Mouse (Mus musculus): ENCODE results near the gene Chst11. TPM values are rescaled to one million over a fixed set of nuclear protein-coding genes. Genes with fewer than 3 reads are reported as not detected.

Gene Chst11
- polyA plus RNA-seq, 1 experiment, result 4.3 TPM

DNA sequence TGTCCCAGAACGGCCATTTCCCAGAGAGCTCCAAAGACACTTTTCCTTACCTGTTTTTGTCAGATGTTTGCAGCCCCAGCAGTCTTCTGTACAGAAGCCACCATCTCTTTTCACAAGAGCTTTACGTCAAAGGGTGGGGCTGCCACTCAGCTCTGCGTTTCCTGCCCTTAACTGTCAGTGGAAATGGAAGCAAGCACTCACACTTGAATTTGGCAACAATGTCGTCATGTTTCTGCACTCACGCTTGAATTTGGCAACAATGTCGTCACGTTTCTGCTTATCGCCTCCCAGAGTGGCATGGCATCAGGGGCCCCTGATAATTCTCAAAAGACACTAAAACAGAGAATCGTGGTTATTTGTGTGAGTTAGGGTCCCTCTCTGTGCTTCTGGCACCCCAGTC lies 168.6 kb downstream of the Chst11 start:
- DNase-seq (ENCODE audit: low read depth, low spot score), result no peak
- 82% methylated on average over 9 of the region's 9 CpGs for WGBS

DNA sequence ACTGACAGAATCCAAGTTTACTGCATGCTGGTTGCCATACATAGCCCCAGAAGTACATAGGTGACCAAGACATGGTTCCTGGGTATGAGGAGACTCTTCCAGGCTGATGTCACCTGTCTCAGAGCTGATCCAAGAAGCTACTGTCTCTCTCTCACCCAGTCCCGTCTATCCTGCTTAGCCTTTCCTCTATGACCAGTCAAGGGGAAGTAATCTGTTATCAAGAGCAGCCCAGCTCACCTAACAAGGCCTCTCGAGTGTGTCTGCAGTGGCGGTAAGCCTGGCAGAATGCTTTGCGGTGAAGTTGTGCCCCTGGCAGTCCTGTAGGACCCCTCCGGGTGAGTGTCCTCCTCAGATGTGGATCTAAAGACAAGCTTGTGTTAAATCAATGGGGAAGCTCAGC lies 172.0 kb downstream of the Chst11 start:
- whole genome bisulfite sequencing, result 84% methylated on average over 5 of the region's 5 CpGs

DNA sequence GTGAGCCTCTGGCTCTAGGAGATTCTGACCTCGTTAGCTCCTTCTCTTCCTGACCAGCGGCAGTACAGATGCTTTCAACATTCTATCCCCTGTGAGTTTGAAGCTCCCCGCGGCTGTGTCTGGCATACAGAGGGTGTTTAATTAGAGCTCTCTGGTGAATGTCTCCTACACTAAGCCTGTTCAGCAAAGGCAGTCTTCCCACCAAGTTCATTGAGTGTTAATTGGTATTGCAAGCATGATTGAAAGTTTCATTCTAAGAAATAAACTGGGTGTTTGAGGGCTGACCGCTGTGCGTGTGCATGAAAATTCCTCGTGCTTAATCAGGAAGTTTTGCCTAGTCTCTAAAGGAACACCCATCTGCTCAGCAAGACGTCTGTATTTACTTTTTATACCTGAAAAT lies 173.0 kb downstream of the Chst11 start:
- DNase-seq (ENCODE audit: low read depth, low spot score), result no peak
- WGBS, result 81% methylated on average over 8 of the region's 8 CpGs

More for the DNA sequence above, 172.0 kb downstream of the Chst11 start:
- no peak for DNase-seq (ENCODE audit: low read depth, low spot score)

DNA sequence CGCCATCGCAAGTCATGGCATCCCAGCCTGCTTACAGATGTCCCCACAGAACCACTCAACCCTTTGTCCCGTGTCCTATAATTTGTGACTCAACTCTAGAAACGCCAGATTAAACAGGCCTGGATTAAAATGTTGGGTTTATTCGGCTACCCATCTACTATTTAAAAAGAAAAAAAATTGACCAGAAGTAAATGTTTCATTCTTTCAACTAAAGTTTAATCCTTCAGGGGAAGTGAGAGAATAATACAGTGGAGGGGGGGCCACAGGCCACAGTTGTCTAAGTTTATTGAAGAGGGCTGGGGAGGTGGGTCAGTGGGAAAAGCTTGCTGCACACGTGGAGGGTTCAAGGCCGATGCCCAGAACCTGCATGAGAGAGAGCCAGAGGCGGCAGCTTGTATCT lies 173.9 kb downstream of the Chst11 start:
- WGBS, result 86% methylated on average over 8 of the region's 8 CpGs
- no peak for DNase-seq (ENCODE audit: low read depth, low spot score)

DNA sequence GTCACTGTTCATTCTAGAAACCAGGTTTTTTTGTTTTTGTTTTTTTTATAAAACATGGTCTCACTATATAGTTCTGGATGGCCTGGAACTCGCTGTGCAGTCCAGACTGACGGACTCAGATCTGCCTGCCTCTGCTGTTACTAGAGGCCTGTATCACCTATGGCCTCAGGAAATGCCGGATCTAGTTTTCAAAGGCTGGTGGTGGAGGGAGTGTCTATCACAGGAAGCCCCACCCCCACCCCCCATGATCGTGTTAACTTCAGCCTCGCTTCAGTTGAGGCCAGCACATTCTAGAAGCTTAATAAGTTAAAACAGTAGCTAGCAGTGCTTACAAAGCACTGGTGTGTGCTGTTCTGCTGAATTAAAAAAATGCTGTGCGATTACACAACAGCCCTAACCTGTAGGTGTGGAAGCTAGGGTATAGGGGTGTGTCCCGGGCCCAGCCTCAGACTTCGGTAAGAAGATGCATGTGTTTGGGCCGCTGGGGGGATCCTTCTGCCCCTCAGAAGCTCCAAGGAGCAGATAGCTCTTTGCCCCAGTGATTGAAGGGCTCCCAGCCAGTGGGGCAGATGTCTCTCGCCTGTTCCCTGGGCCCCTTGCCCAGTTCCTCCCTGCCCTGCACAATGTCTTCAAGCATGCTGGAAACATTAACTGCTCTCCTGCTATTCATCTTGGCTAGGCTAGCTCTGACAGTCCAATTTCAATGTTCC lies 176.5 kb downstream of the Chst11 start:
- 23% methylated on average over 10 of the region's 10 CpGs for WGBS
- no peak for DNase-seq (ENCODE audit: low read depth, low spot score)

DNA sequence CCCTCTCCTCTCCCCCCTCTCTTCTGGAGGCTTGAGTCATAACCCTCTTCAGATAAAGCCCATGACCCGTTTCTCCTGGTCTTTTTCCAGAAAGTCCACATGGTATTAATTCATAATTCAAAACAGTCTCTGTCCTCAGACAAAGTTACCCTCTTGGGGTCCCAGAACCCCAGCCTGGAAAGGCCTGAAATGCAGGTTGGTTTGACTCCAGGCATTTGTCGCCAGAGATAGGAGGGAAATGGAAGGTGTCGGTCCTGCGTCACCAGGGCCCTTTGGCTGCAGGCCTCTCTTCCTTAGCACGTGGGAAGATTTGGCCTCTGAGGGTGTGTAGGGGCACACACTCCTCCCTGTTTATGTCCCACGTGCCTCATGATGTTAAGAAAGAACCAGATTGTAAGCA lies 178.6 kb downstream of the Chst11 start:
- DNase-seq (ENCODE audit: low read depth, low spot score), result no peak
- 49% methylated on average over 6 of the region's 6 CpGs for WGBS

DNA sequence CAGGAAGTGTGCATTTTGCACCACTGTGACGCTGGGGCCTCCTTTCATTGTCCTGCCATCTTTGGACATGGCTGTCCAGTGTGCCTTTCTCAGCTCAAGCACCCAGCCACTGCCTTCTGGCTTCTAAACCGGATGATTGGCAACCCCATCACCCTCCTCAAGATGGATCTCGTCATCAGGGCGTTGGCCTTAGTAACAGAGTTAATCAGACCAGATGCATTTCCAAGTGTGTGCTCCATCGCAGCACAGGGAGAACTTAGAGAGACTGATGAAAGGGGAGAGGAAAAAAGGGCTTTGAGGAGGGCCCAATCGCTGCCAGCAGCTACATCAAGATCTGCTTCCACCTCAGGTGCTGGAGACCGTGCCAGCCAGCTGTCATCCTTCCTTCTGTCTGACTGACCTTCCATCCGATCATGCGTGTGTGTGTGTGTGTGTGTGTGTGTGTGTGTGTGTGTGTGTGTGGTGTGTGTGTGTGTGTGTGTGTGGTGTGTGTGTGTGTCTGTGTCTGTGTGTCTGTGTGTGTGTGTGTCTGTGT lies 179.7 kb downstream of the Chst11 start:
- WGBS, result 85% methylated on average over 9 of the region's 9 CpGs
- DNase-seq (ENCODE audit: low read depth, low spot score), result no peak

DNA sequence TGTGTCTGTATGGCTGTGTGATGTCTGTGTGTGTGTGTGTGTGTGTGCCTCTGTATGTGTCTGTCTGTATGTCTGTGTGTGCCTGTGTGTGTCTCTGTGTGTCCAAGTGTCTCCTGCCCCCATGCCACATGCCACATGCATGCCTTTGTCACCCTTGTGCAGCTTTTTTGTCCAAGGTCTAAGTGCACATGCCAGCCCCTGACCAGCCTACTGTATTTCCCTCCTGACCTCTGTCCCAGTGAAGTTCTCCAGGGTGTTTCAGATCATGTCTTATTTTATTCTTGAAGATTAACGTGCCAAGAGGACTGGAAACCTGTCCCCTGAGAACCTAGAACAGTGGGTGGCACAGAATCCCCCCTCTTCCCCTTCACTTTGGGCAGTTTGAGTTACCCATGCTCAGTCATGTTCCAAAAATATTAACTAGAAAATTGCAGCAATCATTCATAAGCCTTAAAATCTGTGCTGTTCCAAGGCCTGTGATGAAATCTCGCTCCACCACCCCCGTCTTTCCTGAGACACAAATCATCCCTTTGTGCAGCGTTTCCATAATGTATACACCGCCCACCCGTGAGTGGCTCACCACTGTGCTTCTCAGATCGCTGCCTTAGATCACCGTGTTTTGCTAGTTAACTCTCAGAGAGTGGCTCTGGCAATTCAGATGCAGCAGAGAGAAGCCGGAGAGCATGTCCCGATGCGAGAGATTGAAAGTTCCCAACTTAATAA lies 180.4 kb downstream of the Chst11 start:
- WGBS, result 56% methylated on average over 11 of the region's 11 CpGs
- DNase-seq (ENCODE audit: low read depth, low spot score), result no peak

DNA sequence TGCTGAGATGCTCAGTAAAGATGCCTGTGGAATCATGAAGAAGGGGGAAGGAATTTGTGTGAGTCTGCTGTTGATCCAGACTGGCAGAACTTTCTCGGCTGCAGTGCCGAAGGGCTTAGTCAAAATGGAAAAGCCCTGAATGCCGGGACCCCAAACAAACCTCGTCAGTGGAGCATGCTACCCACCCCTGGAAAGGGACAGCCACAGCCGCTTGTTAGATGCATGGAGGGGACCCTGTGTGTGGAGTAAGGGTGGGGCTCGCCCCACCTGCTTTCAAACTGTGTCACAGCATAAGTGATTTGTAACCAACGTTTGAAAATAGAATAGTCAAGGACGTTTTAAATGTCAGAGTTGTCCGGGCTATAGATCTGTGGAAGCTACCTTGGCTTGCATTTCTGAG lies 181.0 kb downstream of the Chst11 start:
- 46% methylated on average over 9 of the region's 9 CpGs for WGBS

DNA sequence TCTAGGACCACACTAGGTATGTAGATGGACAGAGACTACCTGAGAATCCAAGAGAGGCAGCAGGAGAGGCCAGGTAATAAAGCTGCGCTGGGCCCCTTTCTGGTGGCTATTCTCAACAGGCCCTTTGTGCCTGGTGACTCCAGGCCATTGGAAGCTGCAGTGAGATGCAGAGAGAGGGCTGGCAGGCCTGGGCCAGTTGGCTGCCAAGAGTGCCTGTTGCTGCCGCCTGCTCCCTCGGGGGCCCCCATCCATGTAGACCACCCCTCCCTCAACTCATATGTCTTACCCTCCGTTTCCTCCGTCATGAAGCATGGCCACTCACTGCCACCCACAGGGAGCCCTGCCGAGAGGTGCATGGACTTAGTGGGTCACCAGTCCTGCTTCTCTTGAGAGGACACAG lies 182.2 kb downstream of the Chst11 start:
- no peak for DNase-seq (ENCODE audit: low read depth, low spot score)
- WGBS, result 78% methylated on average over 6 of the region's 6 CpGs

More for the DNA sequence above, 181.0 kb downstream of the Chst11 start:
- DNase-seq (ENCODE audit: low read depth, low spot score), result no peak

DNA sequence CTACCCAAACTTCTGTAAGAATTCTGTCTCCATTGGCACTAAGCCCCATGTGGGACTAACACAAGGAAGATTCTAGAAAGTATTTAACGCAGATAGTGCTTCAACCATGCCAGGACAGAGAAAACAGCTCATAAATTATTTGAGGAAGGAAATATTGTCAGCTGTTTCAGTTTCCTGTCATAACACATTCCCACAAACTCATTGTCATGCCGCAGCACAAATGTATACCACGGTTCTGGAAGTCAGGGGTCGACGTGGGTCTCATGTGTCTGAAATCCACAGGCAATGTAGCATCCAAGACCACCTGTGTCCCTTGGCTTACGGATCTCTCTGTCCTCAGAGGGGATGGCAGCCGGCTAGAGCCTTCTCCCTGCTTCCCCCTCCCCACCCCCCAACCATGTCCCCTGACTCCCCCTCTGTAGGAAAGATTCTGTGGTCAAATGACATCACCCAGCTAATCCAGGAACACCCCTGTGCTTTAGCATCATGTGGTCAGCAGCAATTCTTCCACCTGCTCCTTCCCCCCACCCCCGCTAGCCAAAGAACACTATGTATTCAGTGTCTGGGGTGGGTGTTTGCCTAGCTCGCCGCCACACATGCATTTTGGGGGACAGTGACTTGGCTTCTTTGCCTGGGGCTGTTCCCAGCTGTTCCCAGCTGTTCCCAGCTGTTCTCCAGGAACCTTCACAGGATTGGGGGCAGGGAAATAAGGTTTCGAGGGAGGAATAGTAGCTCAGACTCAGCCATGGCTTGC lies 183.2 kb downstream of the Chst11 start:
- no peak for DNase-seq (ENCODE audit: low read depth, low spot score)
- WGBS, result 63% methylated on average over 11 of the region's 11 CpGs

DNA sequence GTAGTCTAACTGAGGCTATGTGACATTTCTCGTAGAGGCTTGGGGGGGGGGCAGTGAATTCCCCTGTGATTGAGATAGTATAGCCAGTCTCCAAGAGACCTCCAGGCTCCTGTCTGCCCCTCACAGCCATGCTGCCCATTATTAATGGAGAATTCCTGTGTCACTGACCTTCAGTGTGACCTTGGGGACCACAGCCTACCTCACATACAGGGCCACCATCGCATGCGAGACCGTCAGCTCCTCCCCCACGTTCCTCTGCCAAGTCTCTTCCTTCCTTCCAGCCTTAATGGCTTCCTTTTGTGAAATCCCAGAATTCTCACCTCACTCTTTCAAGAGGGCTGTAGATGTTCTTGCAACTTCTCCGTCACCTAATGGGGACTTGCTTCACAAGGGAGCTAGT lies 184.3 kb downstream of the Chst11 start:
- no peak for DNase-seq (ENCODE audit: low read depth, low spot score)
- 90% methylated on average over 6 of the region's 6 CpGs for WGBS

DNA sequence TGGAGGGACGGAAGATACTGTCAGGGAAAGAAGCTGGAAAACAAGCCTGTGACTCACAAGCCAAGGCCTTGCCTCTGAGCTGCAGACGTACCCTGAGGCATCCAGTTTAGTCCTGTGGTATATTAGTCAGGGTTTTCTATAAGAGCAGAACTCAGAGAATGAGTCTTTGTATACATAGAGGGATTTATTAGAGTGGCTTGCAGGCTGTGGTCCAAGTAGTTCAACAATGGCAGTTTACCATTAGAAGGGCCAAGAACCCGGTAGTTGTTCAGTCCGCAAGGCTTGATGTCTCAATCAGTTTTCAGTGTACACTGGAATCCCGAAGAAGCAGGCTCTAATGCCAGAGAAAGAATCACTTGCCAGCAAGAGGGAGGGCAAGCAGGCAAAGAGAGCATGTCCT lies 192.9 kb downstream of the Chst11 start:
- WGBS, result 57% methylated on average over 5 of the region's 5 CpGs

DNA sequence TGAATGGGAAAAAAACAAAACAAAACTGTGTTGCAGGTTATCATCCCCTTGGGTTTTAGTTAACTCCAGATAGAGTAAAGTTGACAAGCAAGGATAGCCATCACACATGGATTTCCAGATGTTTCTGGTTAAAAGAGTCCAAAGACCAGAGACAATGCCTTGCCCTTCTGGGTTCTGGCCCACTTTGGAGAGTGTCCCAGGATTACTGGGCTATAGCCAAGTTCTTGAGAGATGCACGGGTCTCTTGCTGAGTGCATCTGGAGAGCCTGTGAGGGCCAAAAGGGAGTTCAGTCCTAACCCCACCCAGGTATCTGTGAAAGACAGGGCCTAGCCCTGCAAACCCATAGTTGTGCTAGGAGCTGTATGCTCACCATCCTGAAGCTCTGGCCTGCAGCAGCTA lies 193.4 kb downstream of the Chst11 start:
- 53% methylated on average over 1 of the region's 1 CpGs for WGBS
- no peak for DNase-seq (ENCODE audit: low read depth, low spot score)

More for the DNA sequence above, 192.9 kb downstream of the Chst11 start:
- no peak for DNase-seq (ENCODE audit: low read depth, low spot score)

DNA sequence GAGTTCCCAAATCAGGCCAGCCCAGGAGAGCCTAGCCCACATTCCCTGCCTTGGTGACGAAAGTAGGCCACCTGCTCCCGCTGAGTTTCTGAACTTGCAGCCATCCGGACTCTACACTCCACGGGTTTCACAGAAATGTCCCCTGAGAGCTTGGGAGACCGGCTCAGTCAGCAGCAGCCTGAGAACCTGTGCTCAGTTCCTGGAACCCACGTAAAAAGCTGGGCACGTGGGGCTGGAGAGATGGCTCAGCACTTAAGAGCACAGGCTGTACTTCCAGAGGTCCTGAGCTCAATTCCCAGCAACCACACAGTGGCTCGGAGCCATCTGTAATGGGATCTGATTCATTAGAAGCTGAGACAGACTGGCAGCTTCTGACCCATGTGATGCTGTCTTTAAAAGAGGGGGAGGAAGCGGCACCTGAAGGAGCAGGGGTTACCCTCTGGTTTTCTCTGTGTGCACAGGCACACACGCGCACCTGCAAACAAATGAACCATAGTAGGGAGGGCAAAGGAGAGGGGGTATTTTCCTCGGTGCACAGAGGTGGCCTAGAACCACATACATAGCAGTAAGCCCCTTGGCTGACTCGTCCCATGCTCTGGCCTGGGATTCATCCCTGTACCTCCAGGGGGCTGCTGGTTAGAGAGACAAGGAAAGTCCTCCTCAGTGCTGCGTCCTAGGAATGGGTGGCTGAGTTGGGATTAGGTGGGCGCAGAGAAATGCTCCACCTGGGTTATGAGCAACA lies 196.7 kb downstream of the Chst11 start:
- no peak for DNase-seq (ENCODE audit: low read depth, low spot score)
- WGBS, result 85% methylated on average over 15 of the region's 15 CpGs

DNA sequence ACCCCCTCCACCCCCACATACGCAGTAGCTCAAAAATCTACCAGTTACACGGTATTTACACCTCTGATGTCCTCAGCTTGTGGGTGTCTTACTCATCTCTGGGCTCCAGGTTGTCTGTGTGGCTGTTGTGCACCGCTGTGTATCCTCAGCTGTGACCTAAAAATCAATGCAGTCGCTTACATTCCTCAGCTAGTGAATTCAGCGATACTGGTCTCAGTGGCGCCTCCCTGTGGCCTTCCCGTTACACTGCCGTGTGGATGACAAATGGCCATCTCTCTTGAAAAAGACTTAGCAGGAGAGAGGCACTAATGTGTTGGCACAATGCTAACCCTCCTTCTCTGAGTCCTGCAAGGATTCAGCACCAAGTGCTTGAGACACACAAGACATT lies 197.3 kb downstream of the Chst11 start:
- no peak for DNase-seq (ENCODE audit: low read depth, low spot score)
- WGBS, result 40% methylated on average over 8 of the region's 8 CpGs

DNA sequence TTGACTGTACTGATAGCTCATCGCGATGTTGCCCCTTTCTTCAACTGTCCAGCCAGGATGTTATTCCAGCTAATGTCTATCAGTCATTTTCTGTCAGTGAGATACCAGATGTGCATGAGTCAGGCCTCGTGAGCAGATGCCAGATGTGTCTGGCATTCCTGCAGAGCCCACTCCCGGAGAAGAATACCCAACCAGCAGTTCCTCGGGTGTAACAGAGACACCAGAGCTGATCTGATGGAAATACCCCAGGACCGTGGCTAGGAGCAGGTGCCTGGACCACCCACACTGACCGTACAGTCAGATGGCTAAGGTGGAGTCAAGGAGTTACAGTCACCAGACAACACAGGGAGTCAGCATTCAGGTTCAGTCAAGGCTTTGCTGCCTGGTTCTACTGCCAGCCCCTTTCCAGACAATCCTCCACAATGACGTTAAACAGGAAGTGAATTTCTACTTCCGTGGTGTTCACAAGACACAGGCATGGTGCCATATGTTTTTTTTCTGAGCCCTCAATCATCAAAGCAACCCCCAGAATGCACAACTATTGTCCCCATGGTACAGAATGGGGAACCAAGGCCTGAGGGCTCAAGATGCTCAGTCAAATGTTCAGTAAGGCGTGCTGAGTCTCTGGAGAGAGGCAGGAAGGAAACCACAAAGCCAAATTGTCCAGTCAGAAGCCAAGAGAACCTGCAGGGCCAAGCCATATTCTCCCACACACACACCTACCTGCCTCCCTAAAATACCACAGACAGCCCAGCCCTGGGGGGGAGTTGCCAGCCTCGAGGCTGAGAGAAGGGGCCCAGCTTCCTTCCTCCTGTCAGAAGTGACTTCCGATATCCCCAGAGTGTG lies 198.6 kb downstream of the Chst11 start:
- 66% methylated on average over 12 of the region's 12 CpGs for WGBS
- DNase-seq (ENCODE audit: low read depth, low spot score), result no peak

DNA sequence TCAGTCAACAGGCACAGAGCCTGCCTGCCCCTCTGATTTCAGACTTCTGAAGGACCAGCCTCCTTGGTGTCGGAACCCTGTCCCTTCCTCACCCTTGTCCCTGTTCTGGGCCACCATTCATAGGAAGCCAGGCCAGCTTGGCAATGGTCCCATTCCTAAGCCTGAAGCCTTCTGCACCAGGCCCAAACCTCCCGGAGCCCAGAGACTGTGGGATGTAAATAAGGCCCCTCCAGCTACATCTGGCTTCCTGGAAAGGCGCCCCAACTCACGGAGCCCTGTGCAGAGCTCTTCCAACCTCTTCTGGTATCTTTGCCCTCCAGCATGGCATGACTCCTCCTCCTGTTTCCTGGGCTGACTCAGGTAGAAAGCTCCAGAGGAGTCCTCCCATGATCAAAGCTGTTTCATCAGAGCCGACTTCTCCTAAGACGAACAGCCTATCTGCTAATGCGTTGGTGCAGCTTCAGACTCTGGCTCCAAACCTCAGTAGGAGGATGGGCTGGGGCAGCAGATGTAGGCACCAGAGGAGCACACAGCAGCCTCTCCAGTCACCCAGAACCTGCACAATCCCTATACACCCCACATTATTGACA lies 199.3 kb downstream of the Chst11 start:
- no peak for DNase-seq (ENCODE audit: low read depth, low spot score)
- 64% methylated on average over 7 of the region's 7 CpGs for WGBS

DNA sequence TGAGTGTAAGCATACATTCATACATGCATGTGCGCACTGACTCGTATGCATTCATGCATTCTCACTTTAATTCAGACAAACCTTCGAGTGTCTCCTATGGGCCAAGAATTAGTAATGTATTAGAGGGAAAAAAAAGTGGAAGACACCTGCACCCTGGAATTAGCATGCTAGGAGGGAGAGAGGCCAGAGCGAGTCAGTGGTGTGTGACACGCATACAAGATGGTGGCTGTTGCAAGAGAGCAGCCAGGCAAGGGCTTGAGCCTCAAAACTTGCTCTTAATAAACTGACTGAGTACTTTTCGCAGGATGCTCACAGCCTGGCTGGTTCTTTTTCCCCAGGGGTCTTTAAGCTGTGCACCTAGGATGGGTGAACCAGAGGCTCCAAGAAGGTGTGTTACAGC lies 199.8 kb downstream of the Chst11 start:
- DNase-seq (ENCODE audit: low read depth, low spot score), result no peak
- 91% methylated on average over 6 of the region's 6 CpGs for WGBS
